Comparison of ENCODE assay signal across 8 mouse cellular contexts in genomic region chr19:53578597-53579252, GRCm38 (mm10). TPM values are rescaled to one million over a fixed set of nuclear protein-coding genes. Genes with fewer than 3 reads are reported as not detected.
A peak's percentile ranks its signal among the peaks of the same experiment; 100 is the strongest.
DNase-seq lines count a peak whose midpoint lies in the region; ATAC-seq and TF ChIP-seq lines count a peak whose summit lies in the region.
"Had no signal": no experiment of that assay in that cellular context is flagged by ENCODE, and none has a peak within 500 bp of the region (broad histone marks: within the 10 kb centered on the region; RNA-seq: fewer than 3 reads in every experiment).

No protein-coding gene starts in this region.

- H3K4me3 ChIP-seq in MEL (ENCODE audit: control insufficient read depth in 1 of 2, insufficient read depth in 1 of 2, low read depth in 2 of 2, low read length in 2 of 2) = no peak overlapping the region
- no peak overlapping the region for H3K4me3 ChIP-seq in bone marrow, adult 2 months (replicated peaks; ENCODE audit: control insufficient read depth, low read depth, low read length)
- no peak overlapping the region for H3K4me3 ChIP-seq in embryonic facial prominence, embryonic 14.5 days (ENCODE audit: low read depth, low read length)
- H3K4me3 ChIP-seq in lung, embryonic 16.5 days (ENCODE audit: low read length) = no peak overlapping the region
- H3K4me3 ChIP-seq: limb, embryonic 12.5 days had no signal

- no peaks in the 10 kb centered on the region for H3K36me3 ChIP-seq in MEL (ENCODE audit: control insufficient read depth in 1 of 2, insufficient read depth in 2 of 2, low read length in 2 of 2)
- H3K36me3 ChIP-seq in embryonic facial prominence, embryonic 14.5 days (ENCODE audit: control insufficient read depth, insufficient read depth, low read length) = no peaks in the 10 kb centered on the region
- no peaks in the 10 kb centered on the region for H3K36me3 ChIP-seq in lung, embryonic 16.5 days (ENCODE audit: control insufficient read depth, insufficient read depth, low read length)
- H3K36me3 ChIP-seq: limb, embryonic 12.5 days had no signal

- H3K9me3 ChIP-seq in MEL (replicated peaks; ENCODE audit: insufficient read depth, low read length) = no peaks in the 10 kb centered on the region
- H3K9me3 ChIP-seq in embryonic facial prominence, embryonic 14.5 days (ENCODE audit: control insufficient read depth, low read length) = no peaks in the 10 kb centered on the region
- H3K9me3 ChIP-seq in lung, embryonic 16.5 days (ENCODE audit: control insufficient read depth, low read length) = no peaks in the 10 kb centered on the region

- WGBS in bone marrow, adult 2 months = 12% methylated on average over 8 of the region's 8 CpGs
- WGBS in embryonic facial prominence, embryonic 14.5 days = 12% methylated on average over 8 of the region's 8 CpGs
- 11% methylated on average over 8 of the region's 8 CpGs for WGBS in lung, embryonic 16.5 days

- TF ChIP-seq CTCF in MEL (IDR thresholded peaks at IDR 0.05 in 2 of 3, conservative IDR thresholded peaks at IDR 0.05 in 1 of 3; ENCODE audit: control insufficient read depth in 1 of 3, insufficient read depth in 1 of 3, low read depth in 2 of 3, low read length in 3 of 3, poor library complexity in 1 of 3, severe bottlenecking in 1 of 3) = peak; percentile 78 to 99 (median 92)
- peak; percentile 35; the same call in 1 of the 2 replicates for TF ChIP-seq CTCF in bone marrow, adult 2 months (IDR thresholded peaks at IDR 0.05; ENCODE audit: control insufficient read depth, insufficient read depth, low read length)

- no peak overlapping the region for H3K4me2 ChIP-seq in embryonic facial prominence, embryonic 14.5 days (ENCODE audit: low read depth, low read length)
- no peak overlapping the region for H3K4me2 ChIP-seq in lung, embryonic 16.5 days (ENCODE audit: low read depth, low read length)
- H3K4me2 ChIP-seq: limb, embryonic 12.5 days had no signal

- peaks cover 13 to 15% of the 10 kb centered on the region in 2 experiments for H3K27me3 ChIP-seq in MEL (ENCODE audit: control insufficient read depth in 1 of 2, insufficient read depth in 2 of 2, low read length in 2 of 2)
- no peaks in the 10 kb centered on the region for H3K27me3 ChIP-seq in embryonic facial prominence, embryonic 14.5 days (replicated peaks; ENCODE audit: control insufficient read depth, insufficient read depth, low read length)
- H3K27me3 ChIP-seq in lung, embryonic 16.5 days (ENCODE audit: control insufficient read depth, insufficient read depth, low read depth, low read length) = no peaks in the 10 kb centered on the region
- H3K27me3 ChIP-seq: limb, embryonic 12.5 days had no signal

- TF ChIP-seq EP300 in MEL (IDR thresholded peaks at IDR 0.05; ENCODE audit: low read depth in 1 of 2, low read length in 2 of 2) = no peak

- no peak overlapping the region for H3K9ac ChIP-seq in MEL (ENCODE audit: control insufficient read depth, low read depth, low read length, poor library complexity, severe bottlenecking)
- no peak overlapping the region for H3K9ac ChIP-seq in embryonic facial prominence, embryonic 14.5 days (ENCODE audit: low read depth, low read length)
- no peak overlapping the region for H3K9ac ChIP-seq in lung, embryonic 16.5 days (ENCODE audit: low read length)
- H3K9ac ChIP-seq: limb, embryonic 12.5 days had no signal

- peak; percentile 67; the same call in 1 of the 2 replicates for ATAC-seq in embryonic facial prominence, embryonic 14.5 days (ENCODE audit: low read depth)
- ATAC-seq in lung, embryonic 16.5 days (ENCODE audit: low read depth) = peak; percentile 37

- H3K79me2 ChIP-seq in MEL (ENCODE audit: control insufficient read depth, insufficient read depth, low read length, poor library complexity) = no peaks in the 10 kb centered on the region

- TF ChIP-seq RAD21 in MEL (IDR thresholded peaks at IDR 0.05; ENCODE audit: low read depth, low read length) = no peak; the same call in none of the 2 replicates

- no peaks in the 10 kb centered on the region for H3K4me1 ChIP-seq in MEL (ENCODE audit: control insufficient read depth in 1 of 2, insufficient read depth in 2 of 2, low read length in 2 of 2)
- no peaks in the 10 kb centered on the region for H3K4me1 ChIP-seq in bone marrow, adult 2 months (ENCODE audit: control insufficient read depth, insufficient read depth, low read length)
- H3K4me1 ChIP-seq in embryonic facial prominence, embryonic 14.5 days (ENCODE audit: control insufficient read depth, insufficient read depth, low read length) = no peaks in the 10 kb centered on the region
- peaks cover 11% of the 10 kb centered on the region; the same call in 1 of the 2 replicates for H3K4me1 ChIP-seq in lung, embryonic 16.5 days (replicated peaks; ENCODE audit: control insufficient read depth, insufficient read depth, low read length)
- H3K4me1 ChIP-seq: limb, embryonic 12.5 days had no signal

- DNase-seq in MEL (ENCODE audit: low read depth, low spot score) = peak; percentile 90
- DNase-seq in embryonic facial prominence, embryonic 14.5 days (ENCODE audit: low spot score) = peak; percentile 81
- peak; percentile 77 for DNase-seq in heart, postnatal 4 days
- peak; percentile 64 to 76 for DNase-seq in kidney, postnatal 4 days
- DNase-seq in retina, postnatal 1 day = peak; percentile 91

- no peak for TF ChIP-seq POLR2A in MEL (IDR thresholded peaks at IDR 0.05; ENCODE audit: control insufficient read depth in 1 of 2, insufficient read depth in 1 of 2, low read depth in 1 of 2, low read length in 2 of 2, poor library complexity in 1 of 2)
- TF ChIP-seq POLR2A in bone marrow, adult 2 months (IDR thresholded peaks at IDR 0.05; ENCODE audit: borderline replicate concordance, control insufficient read depth, low read depth, low read length) = no peak

- H3K27ac ChIP-seq in MEL (ENCODE audit: control insufficient read depth, low read depth, low read length) = no peak overlapping the region
- H3K27ac ChIP-seq in bone marrow, adult 2 months (ENCODE audit: control insufficient read depth, insufficient read depth, low read depth, low read length, poor library complexity) = no peak overlapping the region
- H3K27ac ChIP-seq in embryonic facial prominence, embryonic 14.5 days (replicated peaks; ENCODE audit: low read depth, low read length) = no peak overlapping the region
- no peak overlapping the region for H3K27ac ChIP-seq in lung, embryonic 16.5 days (ENCODE audit: low read length)
- H3K27ac ChIP-seq: limb, embryonic 12.5 days had no signal

TF ChIP-seq in MEL, 35 proteins besides CTCF, POLR2A, EP300 and RAD21 (continues in another document):
- TF ChIP-seq USF2 (IDR thresholded peaks at IDR 0.05; ENCODE audit: borderline replicate concordance in 1 of 2, insufficient read depth in 1 of 2, low read depth in 1 of 2, low read length in 2 of 2) (no peak), GATA1 (IDR thresholded peaks at IDR 0.05; ENCODE audit: low read depth, low read length) (no peak), MYC (IDR thresholded peaks at IDR 0.05; ENCODE audit: low read depth, low read length) (no peak), ZC3H11A (IDR thresholded peaks at IDR 0.05; ENCODE audit: low read depth, low read length) (peak; percentile 99), E2F4 (IDR thresholded peaks at IDR 0.05; ENCODE audit: borderline replicate concordance, low read depth, low read length) (no peak), UBTF (IDR thresholded peaks at IDR 0.05; ENCODE audit: borderline replicate concordance, insufficient read depth, low read depth, low read length) (no peak), USF1 (IDR thresholded peaks at IDR 0.05; ENCODE audit: low read depth, low read length) (no peak), TAL1 (IDR thresholded peaks at IDR 0.05; ENCODE audit: low read length) (no peak), SIN3A (IDR thresholded peaks at IDR 0.05; ENCODE audit: low read length) (peak; percentile 41; the same call in 1 of the 2 replicates), ZMIZ1 (IDR thresholded peaks at IDR 0.05; ENCODE audit: low read depth, low read length) (no peak), NELFE (IDR thresholded peaks at IDR 0.05; ENCODE audit: low read depth, low read length) (no peak), ZNF384 (IDR thresholded peaks at IDR 0.05; ENCODE audit: low read depth, low read length) (peak; percentile 88), HCFC1 (IDR thresholded peaks at IDR 0.05; ENCODE audit: low read depth, low read length) (no peak), NRF1 (IDR thresholded peaks at IDR 0.05; ENCODE audit: insufficient read depth, low read depth, low read length, poor library complexity, severe bottlenecking) (no peak), TCF12 (IDR thresholded peaks at IDR 0.05; ENCODE audit: low read depth, low read length) (no peak)

RNA-seq across cellular contexts. Expression of gene Nutf2-ps1, which starts 10.1 kb away (rescaled TPM):
- total RNA-seq in MEL (2012; rRNA removed) = 35.8 and 53.1 TPM in 2 replicates
- polyA plus RNA-seq in MEL (2012; ENCODE audit: insufficient read depth in 1 of 2, insufficient read length in 2 of 2, low read depth in 1 of 2, low replicate concordance in 2 of 2, missing spikeins in 1 of 2) = 100 to 1,000 TPM in 1 of 2 experiments, not detected in 1; 398 TPM
- polyA plus RNA-seq in bone marrow, adult 2 months (2011; ENCODE audit: insufficient read depth, insufficient read length, low replicate concordance, missing spikeins) = 19.2 and 23.5 TPM in 2 replicates
- 269 and 273 TPM in 2 replicates for polyA plus RNA-seq in embryonic facial prominence, embryonic 14.5 days (2014; fragmentation: Nextera tagmentation; extraction: Ambion mirVana)
- 100 to 1,000 TPM; 124 to 126 TPM for total RNA-seq in heart, postnatal 4 days (2021)
- 356 and 368 TPM in 2 replicates for polyA plus RNA-seq in lung, embryonic 16.5 days (2015; fragmentation: Nextera tagmentation; extraction: Ambion mirVana)

RNA-seq across cellular contexts. Expression of gene Smc3, which starts 21.5 kb away (rescaled TPM):
- total RNA-seq in MEL (2012; rRNA removed) = 100 and 109 TPM in 2 replicates
- polyA plus RNA-seq in MEL (2012; ENCODE audit: insufficient read depth in 1 of 2, insufficient read length in 2 of 2, low read depth in 1 of 2, low replicate concordance in 2 of 2, missing spikeins in 1 of 2) = 100 to 1,000 TPM; 118 to 129 TPM
- 41.5 and 52.3 TPM in 2 replicates for polyA plus RNA-seq in bone marrow, adult 2 months (2011; ENCODE audit: insufficient read depth, insufficient read length, low replicate concordance, missing spikeins)
- 58.4 and 62.4 TPM in 2 replicates for polyA plus RNA-seq in embryonic facial prominence, embryonic 14.5 days (2014; fragmentation: Nextera tagmentation; extraction: Ambion mirVana)
- total RNA-seq in heart, postnatal 4 days (2021) = 10 to 100 TPM; 33.2 to 34.2 TPM
- polyA plus RNA-seq in lung, embryonic 16.5 days (2015; fragmentation: Nextera tagmentation; extraction: Ambion mirVana) = 64.2 and 69.8 TPM in 2 replicates

RNA-seq across cellular contexts. Expression of gene Dusp5, which starts 49.8 kb away (rescaled TPM):
- 7.6 and 11.7 TPM in 2 replicates for total RNA-seq in MEL (2012; rRNA removed)
- 10 to 100 TPM in 1 of 2 experiments, not detected in 1; 13.8 TPM for polyA plus RNA-seq in MEL (2012; ENCODE audit: insufficient read depth in 1 of 2, insufficient read length in 2 of 2, low read depth in 1 of 2, low replicate concordance in 2 of 2, missing spikeins in 1 of 2)
- polyA plus RNA-seq in bone marrow, adult 2 months (2011; ENCODE audit: insufficient read depth, insufficient read length, low replicate concordance, missing spikeins) = 4.4 and 9.7 TPM in 2 replicates
- polyA plus RNA-seq in embryonic facial prominence, embryonic 14.5 days (2014; fragmentation: Nextera tagmentation; extraction: Ambion mirVana) = 2.2 and 3.3 TPM in 2 replicates
- total RNA-seq in heart, postnatal 4 days (2021) = 10 to 100 TPM; 18.7 to 20.7 TPM
- polyA plus RNA-seq in lung, embryonic 16.5 days (2015; fragmentation: Nextera tagmentation; extraction: Ambion mirVana) = 6.9 TPM in 2 replicates
